Mouse (Mus musculus) limb, embryonic 12.5 days (tissue): Measurements from ENCODE around the gene 9530068E07Rik. TPM values are rescaled to one million over a fixed set of nuclear protein-coding genes. Genes with fewer than 3 reads are reported as not detected.

Experiments
- ATAC-seq: fragments of 200-750 bp; cut with Nextera tagmentation; 2 replicates; pipeline ENCODE4 v1.8.0; 2017; ENCODE audit warnings: low read depth, moderate TSS enrichment; ENCODE audit not compliant: insufficient number of reproducible peaks, insufficient read depth, low FRiP score, low TSS enrichment
- H3K27ac ChIP-seq: fragments of 300-500 bp; sonication (generic); 2 replicates; pipeline ENCODE4 v1.5.1; 2016; ENCODE audit warnings: mild to moderate bottlenecking, moderate library complexity
- H3K27me3 ChIP-seq: fragments of 300-500 bp; sonication (generic); 2 replicates; pipeline ENCODE4 v1.6.1; 2016; ENCODE audit warnings: mild to moderate bottlenecking, moderate library complexity
- H3K36me3 ChIP-seq: fragments of 300-500 bp; sonication (generic); 2 replicates; pipeline ENCODE4 v1.6.1; 2016; ENCODE audit warnings: mild to moderate bottlenecking, moderate library complexity
- H3K4me1 ChIP-seq: fragments of 300-500 bp; sonication (generic); replicated peaks from 2 replicates; pipeline ENCODE4 v1.6.1; 2016
- H3K4me2 ChIP-seq: fragments of 300-500 bp; sonication (generic); 2 replicates; pipeline ENCODE4 v1.6.1; 2016; ENCODE audit warnings: mild to moderate bottlenecking, moderate library complexity
- H3K4me3 ChIP-seq: fragments of 300-500 bp; sonication (generic); replicated peaks from 2 replicates; pipeline ENCODE4 v1.5.1; 2016; ENCODE audit warnings: mild to moderate bottlenecking
- H3K9ac ChIP-seq: fragments of 300-500 bp; sonication (generic); replicated peaks from 2 replicates; pipeline ENCODE4 v1.6.1; 2016; ENCODE audit warnings: mild to moderate bottlenecking, moderate library complexity
- H3K9me3 ChIP-seq: fragments of 300-500 bp; sonication (generic); 2 replicates; pipeline ENCODE4 v1.6.1; 2016; ENCODE audit warnings: mild to moderate bottlenecking, moderate library complexity
- WGBS: fragments of 180-500 bp; shearing (Covaris S2); methylation state at CpG from one replicate; pipeline ENCODE4 v1.1.7; 2016; 5-methylcytosine and 5-hydroxymethylcytosine counted together
- polyA plus RNA-seq: library from polyadenylated mRNA; unstranded; fragments of >200 nt; fragmentation: Nextera tagmentation; extraction: Ambion mirVana; gene quantifications from 2 replicates; pipeline ENCODE4 v1.2.1, GENCODE M21; 2016

The 9530068E07Rik gene
- polyA plus RNA-seq, 1 experiment from 2014 or later, result 161 TPM

- peak overlapping the region; percentile 76 for H3K4me2 ChIP-seq
- H3K4me1 ChIP-seq, result no peaks in the 10 kb centered on the region
- H3K4me3 ChIP-seq, result peak overlapping the region; percentile 97
- H3K36me3 ChIP-seq, result peaks cover 9% of the 10 kb centered on the region
- 87% methylated on average over 4 of the region's 4 CpGs for WGBS
- no peaks in the 10 kb centered on the region for H3K27me3 ChIP-seq
- peak overlapping the region; percentile 94 for H3K9ac ChIP-seq
- H3K9me3 ChIP-seq, result no peaks in the 10 kb centered on the region
- no peak for ATAC-seq
- no peak overlapping the region for H3K27ac ChIP-seq
Observed at GRCm38 (mm10) chr11:52397385-52397987, 1.3 kb downstream of the 9530068E07Rik start.

GRCm38 (mm10) chr11:52401476-52401875 lies 5.2 kb downstream of the 9530068E07Rik start:
- H3K9ac ChIP-seq, result no peak overlapping the region
- peaks cover 44% of the 10 kb centered on the region for H3K36me3 ChIP-seq
- WGBS, result 67% methylated on average over 2 of the region's 2 CpGs
- no peak for ATAC-seq
- H3K27ac ChIP-seq, result no peak overlapping the region
- H3K4me1 ChIP-seq, result no peaks in the 10 kb centered on the region
- no peak overlapping the region for H3K4me3 ChIP-seq
- no peaks in the 10 kb centered on the region for H3K27me3 ChIP-seq
- H3K4me2 ChIP-seq, result no peak overlapping the region
- no peaks in the 10 kb centered on the region for H3K9me3 ChIP-seq

GRCm38 (mm10) chr11:52402566-52402965 lies 6.3 kb downstream of the 9530068E07Rik start:
- Histone ChIP-seq H3K4me2 (no peak overlapping the region), H3K9me3 (no peaks in the 10 kb centered on the region), H3K27ac (no peak overlapping the region), H3K36me3 (peaks cover 53% of the 10 kb centered on the region), H3K4me3 (no peak overlapping the region), H3K9ac (no peak overlapping the region), H3K4me1 (no peaks in the 10 kb centered on the region), H3K27me3 (no peaks in the 10 kb centered on the region)
- WGBS, result 44% methylated on average over 1 of the region's 1 CpGs
- ATAC-seq, result no peak

- WGBS, result 90% methylated on average over 5 of the region's 5 CpGs
- Histone ChIP-seq H3K36me3 (peaks cover 65% of the 10 kb centered on the region), H3K9me3 (no peaks in the 10 kb centered on the region), H3K27me3 (no peaks in the 10 kb centered on the region), H3K4me1 (no peaks in the 10 kb centered on the region), H3K4me2 (no peak overlapping the region), H3K4me3 (no peak overlapping the region), H3K9ac (no peak overlapping the region), H3K27ac (no peak overlapping the region)
- ATAC-seq, result no peak
Observed at GRCm38 (mm10) chr11:52404209-52404608, 8.0 kb downstream of the 9530068E07Rik start.

GRCm38 (mm10) chr11:52405196-52405688 lies 9.0 kb downstream of the 9530068E07Rik start:
- Histone ChIP-seq H3K27ac (no peak overlapping the region), H3K4me1 (no peaks in the 10 kb centered on the region), H3K4me2 (no peak overlapping the region), H3K27me3 (no peaks in the 10 kb centered on the region), H3K36me3 (peaks cover 72% of the 10 kb centered on the region), H3K4me3 (no peak overlapping the region), H3K9me3 (no peaks in the 10 kb centered on the region), H3K9ac (no peak overlapping the region)
- WGBS, result 76% methylated on average over 9 of the region's 9 CpGs
- ATAC-seq, result no peak

- Histone ChIP-seq H3K4me3 (no peak overlapping the region), H3K36me3 (peaks cover 68% of the 10 kb centered on the region), H3K9ac (no peak overlapping the region), H3K27me3 (no peaks in the 10 kb centered on the region), H3K4me2 (no peak overlapping the region), H3K27ac (no peak overlapping the region), H3K4me1 (no peaks in the 10 kb centered on the region), H3K9me3 (no peaks in the 10 kb centered on the region)
- ATAC-seq, result no peak
- WGBS, result 73% methylated on average over 5 of the region's 5 CpGs
Observed at GRCm38 (mm10) chr11:52409316-52409715, 13.1 kb downstream of the 9530068E07Rik start.

GRCm38 (mm10) chr11:52418358-52418757 lies 22.1 kb downstream of the 9530068E07Rik start:
- Histone ChIP-seq H3K36me3 (no peaks in the 10 kb centered on the region), H3K9me3 (no peaks in the 10 kb centered on the region), H3K27ac (no peak overlapping the region), H3K4me2 (no peak overlapping the region), H3K27me3 (peaks cover 6% of the 10 kb centered on the region), H3K9ac (no peak overlapping the region), H3K4me3 (no peak overlapping the region), H3K4me1 (peaks cover 4% of the 10 kb centered on the region; the same call in 1 of the 2 replicates)
- WGBS, result 85% methylated on average over 5 of the region's 5 CpGs
- ATAC-seq, result no peak

GRCm38 (mm10) chr11:52419246-52419645 lies 23.0 kb downstream of the 9530068E07Rik start:
- no peak for ATAC-seq
- no peak overlapping the region for H3K4me3 ChIP-seq
- H3K9ac ChIP-seq, result no peak overlapping the region
- H3K27ac ChIP-seq, result no peak overlapping the region
- no peak overlapping the region for H3K4me2 ChIP-seq
- WGBS, result 34% methylated on average over 5 of the region's 5 CpGs
- H3K27me3 ChIP-seq, result peaks cover 6% of the 10 kb centered on the region
- H3K36me3 ChIP-seq, result no peaks in the 10 kb centered on the region
- no peaks in the 10 kb centered on the region for H3K9me3 ChIP-seq
- peaks cover 4% of the 10 kb centered on the region; the same call in 1 of the 2 replicates for H3K4me1 ChIP-seq

- no peak for ATAC-seq
- no peaks in the 10 kb centered on the region for H3K9me3 ChIP-seq
- peaks cover 6% of the 10 kb centered on the region for H3K27me3 ChIP-seq
- peaks cover 4% of the 10 kb centered on the region; the same call in 1 of the 2 replicates for H3K4me1 ChIP-seq
- H3K4me3 ChIP-seq, result no peak overlapping the region
- no peak overlapping the region for H3K9ac ChIP-seq
- H3K27ac ChIP-seq, result no peak overlapping the region
- WGBS, result 83% methylated on average over 7 of the region's 7 CpGs
- H3K4me2 ChIP-seq, result no peak overlapping the region
- no peaks in the 10 kb centered on the region for H3K36me3 ChIP-seq
Observed at GRCm38 (mm10) chr11:52419861-52420260, 23.6 kb downstream of the 9530068E07Rik start.

GRCm38 (mm10) chr11:52420296-52421052 lies 24.2 kb downstream of the 9530068E07Rik start:
- WGBS, result 43% methylated on average over 12 of the region's 12 CpGs
- Histone ChIP-seq H3K4me2 (no peak overlapping the region), H3K9me3 (no peaks in the 10 kb centered on the region), H3K9ac (no peak overlapping the region), H3K27me3 (peaks cover 6% of the 10 kb centered on the region), H3K4me3 (no peak overlapping the region), H3K4me1 (peaks cover 4% of the 10 kb centered on the region; the same call in 1 of the 2 replicates), H3K27ac (no peak overlapping the region), H3K36me3 (no peaks in the 10 kb centered on the region)
- ATAC-seq, result no peak

GRCm38 (mm10) chr11:52421053-52421778 lies 25.0 kb downstream of the 9530068E07Rik start:
- 30% methylated on average over 12 of the region's 12 CpGs for WGBS
- 0 out of 2 replicates have a peak, but pooled peaks have one; percentile 73 for ATAC-seq
- no peak overlapping the region for H3K4me2 ChIP-seq

More at GRCm38 (mm10) chr11:52421053-52421778, 25.0 kb downstream of the 9530068E07Rik start:
- Histone ChIP-seq H3K4me1 (peaks cover 4% of the 10 kb centered on the region; the same call in 1 of the 2 replicates), H3K27me3 (peaks cover 6% of the 10 kb centered on the region), H3K27ac (no peak overlapping the region), H3K4me3 (no peak overlapping the region), H3K36me3 (no peaks in the 10 kb centered on the region), H3K9ac (0 out of 2 replicates have a peak overlapping the region, but pooled peaks have one; percentile 12), H3K9me3 (no peaks in the 10 kb centered on the region)
